Mouse (Mus musculus): ENCODE results near the gene Hspb9.

Gene Hspb9

GRCm38 (mm10) chr11:100735954-100736745 lies 22.5 kb downstream of the Hspb9 start:
- DNase-seq = no peak

DNA sequence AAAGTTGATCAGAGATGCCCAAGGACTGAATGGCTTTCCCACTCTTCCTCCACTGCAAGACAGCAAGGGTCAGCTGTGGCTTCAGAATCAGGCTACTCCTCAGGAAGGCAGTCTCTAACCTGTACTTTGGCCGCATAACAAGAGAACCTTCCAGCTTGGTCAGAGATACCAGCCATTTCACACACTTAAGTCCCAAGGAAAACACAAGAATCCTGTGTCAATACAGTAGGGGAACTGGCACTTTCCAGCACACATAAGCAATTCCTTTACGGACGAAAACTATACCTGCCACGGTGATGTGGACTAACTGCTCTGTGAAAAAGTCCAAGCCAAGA lies 23.1 kb downstream of the Hspb9 start:
- DNase-seq = no peak

DNA sequence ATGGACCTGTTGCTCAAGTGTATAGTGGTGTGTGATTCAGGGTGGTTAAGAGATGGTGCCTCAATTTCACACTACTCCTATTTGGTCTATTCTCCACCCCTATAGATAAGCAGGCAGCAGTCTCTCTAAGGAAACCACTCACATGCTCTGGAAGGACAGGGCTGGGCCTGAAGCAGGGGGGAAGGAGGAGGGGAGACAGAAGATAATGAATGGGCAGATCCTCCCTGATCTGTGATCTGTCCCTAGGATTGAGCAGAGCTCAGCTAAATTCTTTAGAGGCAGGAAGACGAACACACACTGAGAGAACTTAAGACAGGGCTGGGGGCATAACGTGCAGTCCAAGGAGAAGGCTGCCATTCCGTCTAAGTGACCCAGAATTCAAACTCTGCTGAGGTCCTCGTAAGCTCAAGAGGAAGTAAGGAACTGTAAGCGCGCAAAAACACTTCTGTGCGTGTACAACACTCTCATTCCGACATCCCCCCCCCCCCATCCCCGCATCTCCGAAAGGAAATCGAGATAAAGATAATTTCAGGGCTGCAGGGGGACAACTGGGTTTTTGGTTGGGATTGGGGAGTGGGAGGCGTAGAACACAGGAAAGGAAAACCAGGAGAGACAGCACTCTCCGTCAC lies 23.6 kb downstream of the Hspb9 start:
- DNase-seq = no peak

DNA sequence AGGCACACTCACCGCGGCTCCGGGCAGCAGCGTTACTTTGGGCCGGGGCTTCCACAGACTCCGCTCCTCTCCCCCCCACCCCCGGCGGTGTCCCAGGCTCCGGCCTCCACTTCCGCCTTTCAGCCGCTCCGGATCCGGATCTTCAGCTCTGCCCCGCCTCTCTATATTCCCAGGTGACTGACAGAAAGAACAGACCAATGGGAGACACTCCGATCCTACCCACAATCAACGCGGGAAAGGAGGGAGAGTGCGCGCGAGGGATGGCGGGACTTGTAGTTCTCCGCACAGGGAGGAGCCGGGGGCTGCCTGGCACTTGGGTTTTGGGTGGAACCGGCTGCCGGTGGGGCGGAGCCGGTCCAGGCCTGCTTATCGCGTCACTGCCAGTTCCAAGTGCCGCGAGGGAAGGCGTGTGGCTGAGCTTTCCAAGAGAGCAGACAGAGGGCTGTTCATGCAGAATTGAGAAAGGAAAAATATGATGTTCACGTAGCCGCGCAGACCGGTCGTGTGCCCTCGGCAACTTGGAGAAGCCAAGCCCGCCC lies 24.5 kb downstream of the Hspb9 start, which contains the start of gene Rab5c:
Gene Rab5c (minus strand): TSS at position 150 of the 539 bp plus-strand sequence.
- peak; percentile 98 for DNase-seq

DNA sequence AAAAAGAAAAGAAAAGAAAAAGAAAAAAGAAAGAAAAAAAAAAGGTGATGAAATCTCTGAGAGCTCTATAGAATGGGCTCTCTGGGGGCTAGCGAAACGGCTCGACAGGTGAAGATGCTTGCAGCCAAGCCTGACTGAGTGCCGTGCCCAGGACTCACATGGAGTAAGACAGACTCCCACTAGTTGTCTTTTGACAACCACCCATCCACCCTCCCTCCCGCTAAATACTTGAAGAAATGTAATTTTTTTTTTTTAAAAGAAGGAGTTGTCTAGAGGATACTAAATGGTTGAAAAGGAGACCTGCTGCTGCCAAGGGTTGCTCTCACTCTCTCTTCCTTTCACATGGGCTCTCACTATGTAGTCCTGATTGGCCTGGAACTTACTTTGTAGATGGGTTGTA lies 25.1 kb downstream of the Hspb9 start:
- peak in 1 of 2 experiments; percentile 45 for DNase-seq

DNA sequence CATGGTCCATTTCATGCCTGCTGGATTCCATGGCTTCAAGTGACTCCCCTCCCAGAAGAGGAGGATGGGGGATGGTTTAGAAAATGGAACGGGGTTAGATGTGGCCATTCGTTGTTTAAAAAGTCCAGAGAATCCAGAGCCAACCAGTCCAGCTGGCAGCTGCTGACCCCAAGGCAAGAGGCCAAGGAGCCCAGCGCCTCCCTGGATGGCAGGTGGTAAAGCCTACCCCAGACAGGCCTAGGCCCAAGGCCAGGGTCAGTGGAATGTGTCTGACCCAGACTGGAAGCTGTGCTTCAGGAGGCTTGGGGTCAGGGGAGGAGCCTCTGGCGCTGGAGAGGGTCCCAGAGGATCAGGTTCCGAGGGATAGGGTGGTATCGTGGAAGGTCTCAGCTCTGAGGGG lies 27.7 kb downstream of the Hspb9 start:
- peak; percentile 42 to 56 for DNase-seq

DNA sequence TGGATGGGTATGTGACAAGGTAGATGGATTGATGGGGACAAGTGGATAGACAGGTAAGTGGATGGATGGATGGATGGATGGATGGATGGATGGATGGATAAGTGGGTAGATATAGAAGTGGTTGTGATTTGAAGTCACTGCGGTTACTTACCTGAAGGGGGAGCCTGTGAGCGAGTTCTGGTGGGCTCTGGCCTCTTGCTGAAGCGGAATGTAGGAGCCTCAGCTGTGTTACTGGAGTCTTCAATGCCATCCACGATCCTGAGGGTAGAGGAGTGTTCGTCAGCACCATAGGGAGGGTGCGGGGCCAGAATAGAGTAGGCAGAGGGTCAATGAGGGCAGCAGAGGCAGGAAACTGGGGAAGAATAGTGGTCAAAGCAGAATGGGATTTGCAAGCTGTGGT lies 31.4 kb downstream of the Hspb9 start:
- DNase-seq = peak; percentile 77

DNA sequence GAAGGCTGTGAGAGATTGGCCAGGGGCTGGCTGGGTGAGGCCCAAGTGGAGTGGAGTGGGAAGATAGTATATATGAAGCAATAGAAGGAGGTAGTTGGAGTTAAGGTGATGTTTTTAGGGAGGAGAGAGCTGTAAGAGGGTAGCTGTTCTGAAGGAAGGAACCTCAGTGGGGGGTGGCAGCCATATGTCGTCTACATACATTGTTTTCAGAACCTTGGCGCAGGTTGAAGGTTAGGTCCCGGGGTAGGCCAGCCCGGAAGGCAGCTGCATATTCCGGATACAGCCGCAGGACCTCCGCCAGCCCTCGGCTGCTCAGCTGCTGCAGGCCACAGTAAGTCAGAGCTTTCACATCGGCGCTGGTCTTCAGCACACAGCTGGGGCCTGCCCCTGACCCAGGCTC lies 32.9 kb downstream of the Hspb9 start:
- DNase-seq = no peak

- DNase-seq = no peak
These were observed 33.5 kb downstream of the Hspb9 start for GRCm38 (mm10) chr11:100747114-100747513.

- no peak for DNase-seq
These were observed 35.0 kb downstream of the Hspb9 start for GRCm38 (mm10) chr11:100748620-100749019.

GRCm38 (mm10) chr11:100749469-100749868 lies 35.8 kb downstream of the Hspb9 start:
- no peak for DNase-seq

DNA sequence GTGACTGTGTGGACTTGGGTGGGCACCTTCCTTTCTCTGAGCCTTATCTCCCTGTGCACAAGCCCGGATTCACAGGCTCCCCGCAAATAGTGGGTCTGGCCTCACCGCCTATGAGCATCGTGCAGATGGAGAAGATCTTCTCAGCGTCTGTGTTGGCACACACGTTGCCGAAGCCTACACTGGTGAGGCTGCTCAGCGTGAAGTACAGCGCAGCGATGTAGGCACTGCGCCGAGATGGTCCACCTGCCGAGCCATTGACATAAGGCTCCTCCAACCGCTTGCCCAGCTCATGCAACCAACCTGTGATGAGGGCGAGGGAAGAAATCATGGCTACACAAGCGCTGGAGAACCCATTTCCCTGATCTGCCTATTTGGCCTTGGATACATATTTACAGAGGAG lies 36.5 kb downstream of the Hspb9 start:
- DNase-seq = no peak

DNA sequence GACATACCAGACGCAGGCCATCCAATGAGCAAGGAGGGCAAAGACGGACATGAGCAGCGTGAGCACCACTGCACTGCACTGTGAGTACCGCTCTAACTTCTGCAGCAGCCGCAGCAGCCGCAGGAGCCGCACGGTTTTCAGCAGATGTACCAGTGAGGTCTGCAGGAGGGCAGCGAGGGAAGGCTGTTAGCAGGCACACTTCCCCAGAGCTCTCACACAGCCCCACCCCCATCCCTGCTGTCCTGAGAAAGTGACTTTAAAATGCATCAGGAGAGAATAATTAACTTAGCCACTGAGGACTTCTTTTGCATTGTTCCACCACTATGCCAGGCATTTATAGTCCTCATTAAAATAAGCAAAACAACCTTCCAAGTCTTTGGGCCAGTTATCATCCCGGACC lies 38.6 kb downstream of the Hspb9 start:
- DNase-seq = no peak

GRCm38 (mm10) chr11:100754021-100754692 lies 40.5 kb downstream of the Hspb9 start:
- DNase-seq = no peak

DNA sequence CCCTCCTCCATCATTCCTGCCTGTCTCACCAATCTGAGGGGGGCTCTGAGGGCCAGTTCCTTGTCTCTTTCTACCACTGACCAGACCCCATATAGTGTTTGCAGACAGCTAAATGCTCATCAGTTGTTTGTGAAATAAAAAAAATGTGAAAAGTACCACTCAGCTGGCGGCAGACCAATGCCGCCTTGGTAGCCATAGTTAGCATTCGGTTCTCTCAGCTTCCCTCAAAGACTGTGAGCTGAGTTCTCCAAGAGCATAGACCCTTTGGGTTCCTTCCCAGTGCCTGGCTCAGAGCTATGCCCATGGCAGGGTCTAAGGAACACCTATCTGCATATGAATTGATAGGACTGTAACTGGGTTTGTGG lies 41.0 kb downstream of the Hspb9 start:
- no peak for DNase-seq

- DNase-seq = no peak
These were observed 42.8 kb downstream of the Hspb9 start for GRCm38 (mm10) chr11:100756476-100756875.

- no peak for DNase-seq
These were observed 43.9 kb downstream of the Hspb9 start for GRCm38 (mm10) chr11:100757566-100757965.

- DNase-seq = no peak
These were observed 45.3 kb downstream of the Hspb9 start for GRCm38 (mm10) chr11:100758707-100759610.

- DNase-seq = peak; percentile 45 to 62
These were observed 46.1 kb downstream of the Hspb9 start, which contains the start of gene Kcnh4 for GRCm38 (mm10) chr11:100759611-100760233. Kcnh4 (minus strand) TSS chr11:100759942.

DNA sequence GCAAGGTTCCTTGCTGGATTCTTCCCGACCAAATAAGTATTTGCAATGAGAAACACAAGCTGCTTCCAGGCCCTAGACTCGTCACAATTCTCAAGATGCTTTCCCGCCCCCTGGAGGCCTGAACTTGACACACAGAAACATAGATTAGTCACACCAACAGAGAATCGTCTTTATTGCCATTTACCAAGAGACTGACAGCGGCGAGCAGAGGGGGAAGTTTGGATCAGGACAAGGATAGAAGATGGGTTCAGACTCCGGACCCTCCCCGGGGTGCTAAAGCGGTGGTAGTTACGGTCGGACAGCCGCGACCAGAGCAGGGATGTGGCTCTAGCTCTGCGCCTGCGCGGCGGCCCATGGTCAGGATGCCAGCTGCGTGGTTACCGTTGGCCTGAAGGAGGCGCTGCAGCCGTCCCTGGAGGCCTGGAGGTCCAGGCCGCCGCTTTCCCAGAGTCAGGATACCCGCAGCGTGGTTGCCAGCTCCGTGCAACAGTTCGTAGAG lies 47.9 kb downstream of the Hspb9 start:
- DNase-seq = peak; percentile 91 to 95

GRCm38 (mm10) chr11:100762831-100763230 lies 49.2 kb downstream of the Hspb9 start, which contains the start of gene Hcrt:
Hcrt (minus strand) TSS chr11:100762931.
- no peak for DNase-seq
